Comparison of ENCODE assay signal across 13 mouse cellular contexts in genomic region chr6:72914087-72914749, GRCm38 (mm10).
"Had no signal": no experiment of that assay in that cellular context is flagged by ENCODE, and none has a peak within 500 bp of the region (broad histone marks: within the 10 kb centered on the region; RNA-seq: fewer than 3 reads in every experiment).

No protein-coding gene starts in this region.

- H3K4me3 ChIP-seq: layer of hippocampus, adult 2 months; limb, embryonic 12.5 days; myocyte; neural tube, embryonic 12.5 days had no signal

- H3K27ac ChIP-seq: layer of hippocampus, adult 2 months; limb, embryonic 12.5 days; liver, embryonic 14.5 days; neural tube, embryonic 12.5 days had no signal

- H3K9ac ChIP-seq: limb, embryonic 12.5 days; liver, embryonic 14.5 days; neural tube, embryonic 12.5 days had no signal

- H3K9me3 ChIP-seq: neural tube, embryonic 12.5 days had no signal

- H3K27me3 ChIP-seq: limb, embryonic 12.5 days; neural tube, embryonic 12.5 days had no signal

- ATAC-seq: lung, postnatal 0 days had no signal

- DNase-seq: kidney, postnatal 36 days; liver; lung, adult 2 months; lung, postnatal 36 days; midbrain, embryonic 14.5 days; right cerebral cortex, postnatal 4 days; thymus, postnatal 4 days had no signal

- H3K4me2 ChIP-seq: limb, embryonic 12.5 days; neural tube, embryonic 12.5 days had no signal

- H3K4me1 ChIP-seq: limb, embryonic 12.5 days; neural tube, embryonic 12.5 days had no signal

- H3K36me3 ChIP-seq: limb, embryonic 12.5 days; neural tube, embryonic 12.5 days had no signal
